Mouse (Mus musculus) mature B cell (primary cell): ENCODE measurements around the gene Col18a1.
"Not testable (repeated sequence)": the region's sequence is repeated elsewhere in the genome, so short reads cannot be mapped to it uniquely, and the experiment has no call there.

ENCODE experiments used
- in situ Hi-C: fragments of 300-500 bp; cut with MboI; formaldehyde crosslinking; loops from 2 replicates; pipeline ENCODE4 v1.14.3; 2019

The Col18a1 gene

GRCm38 (mm10) chr10:77135274-77135829 lies 31.0 kb downstream of the Col18a1 start:
- in situ Hi-C loops = no loop called here

GRCm38 (mm10) chr10:77134807-77135152 lies 31.6 kb downstream of the Col18a1 start:
- in situ Hi-C loops = not testable (repeated sequence)

- in situ Hi-C loops = no loop called here
Measured at GRCm38 (mm10) chr10:77133951-77134806, 32.2 kb downstream of the Col18a1 start.

DNA sequence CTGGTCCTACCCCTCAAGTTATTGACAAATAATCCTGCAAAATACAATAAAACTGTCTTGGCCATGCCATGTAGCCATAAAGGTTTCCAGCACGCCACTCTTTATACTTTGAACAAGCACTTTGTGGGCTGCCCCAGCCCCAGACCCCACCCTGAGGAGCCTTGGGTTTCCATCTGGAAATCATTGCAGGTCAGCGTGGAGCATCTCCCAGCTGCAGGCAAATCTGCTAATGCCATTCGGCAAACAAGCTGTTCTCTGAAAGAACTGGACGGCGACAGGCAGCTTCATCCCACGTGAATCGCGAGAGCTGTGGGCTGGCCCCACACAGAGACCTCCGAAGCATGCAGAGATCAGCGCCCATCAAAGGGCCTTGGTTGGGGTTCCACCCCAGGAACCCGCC lies 34.2 kb downstream of the Col18a1 start:
- in situ Hi-C loops = no loop called here

GRCm38 (mm10) chr10:77131536-77131935 lies 34.8 kb downstream of the Col18a1 start:
- in situ Hi-C loops = no loop called here

GRCm38 (mm10) chr10:77130561-77131240 lies 35.6 kb downstream of the Col18a1 start:
- in situ Hi-C loops = no loop called here

DNA sequence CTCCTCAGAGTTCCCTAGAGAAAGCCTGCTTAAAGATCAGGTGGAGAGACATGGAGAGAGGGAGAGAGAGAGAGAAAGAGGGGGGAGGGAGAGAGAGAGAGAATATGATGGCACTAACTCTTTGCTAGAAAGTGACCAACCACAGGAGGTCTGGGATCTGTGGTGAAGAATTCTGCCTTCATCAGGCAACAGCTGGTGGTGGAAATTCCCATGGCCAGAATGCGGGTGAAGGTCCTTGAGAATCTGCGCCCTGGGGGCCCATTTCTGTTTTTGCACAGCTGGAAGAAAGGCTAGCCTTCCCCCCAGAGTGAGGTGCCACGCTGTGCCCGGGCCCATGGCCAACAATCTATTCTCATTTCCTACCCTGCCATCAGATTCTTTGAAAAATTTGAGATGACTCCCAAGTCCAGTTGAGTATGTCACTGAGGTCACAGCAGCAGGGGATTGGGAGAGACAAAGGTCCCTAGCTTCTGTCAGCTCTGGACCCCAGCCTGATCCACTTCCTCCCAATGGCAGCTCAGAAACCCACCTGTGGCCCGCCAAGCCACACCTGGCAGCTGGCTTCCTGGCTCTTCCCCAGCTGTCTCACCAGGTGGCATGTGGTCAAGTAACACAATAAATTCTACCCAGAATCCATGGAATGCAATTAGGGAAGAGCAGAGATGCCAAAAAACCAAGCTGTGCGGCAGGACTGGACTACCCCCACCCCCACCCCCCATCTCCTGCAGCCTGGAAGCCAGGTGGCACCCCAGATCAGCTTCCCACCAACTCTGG lies 36.5 kb downstream of the Col18a1 start:
- in situ Hi-C loops = no loop called here

GRCm38 (mm10) chr10:77127926-77128325 lies 38.4 kb downstream of the Col18a1 start:
- in situ Hi-C loops = no loop called here

DNA sequence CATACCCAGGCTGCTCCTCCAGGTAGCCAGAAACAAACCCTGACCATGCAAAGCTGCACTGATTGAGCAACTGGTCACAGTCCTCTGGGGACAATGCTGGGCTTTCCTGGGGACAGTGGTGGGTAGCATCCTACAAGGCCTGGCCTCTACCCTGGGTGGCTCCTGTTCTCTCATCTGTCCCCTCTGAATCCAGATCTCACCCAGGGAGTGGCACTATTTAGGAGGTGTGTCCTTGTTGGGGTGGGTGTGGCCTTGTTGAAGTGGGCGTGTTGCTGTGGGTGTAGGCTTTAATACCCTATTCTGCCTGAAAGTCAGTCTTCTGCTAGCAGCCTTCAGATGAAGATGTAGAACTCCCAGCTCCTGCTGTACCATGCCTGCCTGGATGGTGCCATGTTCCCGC lies 39.8 kb downstream of the Col18a1 start:
- in situ Hi-C loops = no loop called here

- in situ Hi-C loops = no loop called here
Measured at GRCm38 (mm10) chr10:77125078-77125731, 41.1 kb downstream of the Col18a1 start.

DNA sequence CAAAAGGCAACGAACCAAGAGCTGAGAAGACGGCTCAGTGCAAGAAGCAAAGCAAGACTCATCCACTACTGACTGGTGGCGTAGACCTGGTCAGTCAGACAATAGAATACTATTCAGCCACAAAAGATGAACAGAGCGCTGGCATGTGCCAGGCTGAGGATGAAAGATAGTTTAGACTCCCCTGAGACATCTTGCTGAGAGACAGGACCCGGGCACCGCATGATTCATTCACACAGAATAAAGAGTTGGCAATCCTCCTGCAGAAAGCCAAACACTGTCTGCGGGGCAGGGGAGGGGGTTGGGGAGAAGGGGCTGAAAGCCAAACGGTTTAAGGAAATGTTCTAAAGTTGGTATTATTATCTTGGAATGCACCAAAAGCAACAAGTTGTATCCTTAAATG lies 42.4 kb downstream of the Col18a1 start:
- in situ Hi-C loops = no loop called here

GRCm38 (mm10) chr10:77121287-77122022 lies 44.9 kb downstream of the Col18a1 start:
- in situ Hi-C loops = no loop called here

DNA sequence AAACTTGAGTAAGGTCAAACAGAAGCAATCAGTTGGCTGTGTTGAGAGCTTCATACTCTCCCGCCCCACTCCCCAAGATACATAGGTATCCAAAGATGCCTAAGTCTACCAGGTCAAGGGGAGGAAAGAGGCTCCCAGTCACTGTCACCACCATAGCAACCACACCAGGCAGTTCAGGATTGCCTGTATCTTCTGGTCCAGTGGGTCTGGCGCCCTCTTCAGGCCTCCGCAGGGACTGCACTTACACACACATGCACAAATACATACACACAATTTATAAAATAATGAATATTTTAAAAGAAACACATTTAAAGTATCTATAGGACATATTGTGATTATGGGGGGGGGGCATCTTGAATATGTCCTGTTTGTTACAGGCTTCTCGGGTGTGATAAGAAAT lies 45.8 kb downstream of the Col18a1 start:
- in situ Hi-C loops = no loop called here

DNA sequence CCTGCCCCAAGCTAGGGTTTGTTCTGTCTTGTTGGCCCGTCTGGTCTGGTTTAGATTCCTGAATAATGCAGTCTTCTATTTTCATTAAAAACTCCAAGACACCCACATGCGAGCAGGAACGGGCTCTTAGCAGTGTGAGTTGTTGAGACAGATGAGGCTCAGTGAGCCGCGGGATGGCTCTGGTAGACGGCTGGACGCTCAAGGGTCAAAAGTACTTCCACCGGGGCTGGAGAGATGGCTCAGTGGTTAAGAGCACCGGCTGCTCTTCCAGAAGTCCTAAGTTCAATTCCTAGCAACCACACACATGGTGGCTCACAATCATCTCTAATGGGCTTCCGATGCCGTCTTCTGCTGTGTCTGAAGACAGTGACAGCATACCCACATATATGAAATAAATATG lies 46.9 kb downstream of the Col18a1 start:
- in situ Hi-C loops = no loop called here

- in situ Hi-C loops = no loop called here
Measured at GRCm38 (mm10) chr10:77118361-77118760, 48.0 kb downstream of the Col18a1 start.

DNA sequence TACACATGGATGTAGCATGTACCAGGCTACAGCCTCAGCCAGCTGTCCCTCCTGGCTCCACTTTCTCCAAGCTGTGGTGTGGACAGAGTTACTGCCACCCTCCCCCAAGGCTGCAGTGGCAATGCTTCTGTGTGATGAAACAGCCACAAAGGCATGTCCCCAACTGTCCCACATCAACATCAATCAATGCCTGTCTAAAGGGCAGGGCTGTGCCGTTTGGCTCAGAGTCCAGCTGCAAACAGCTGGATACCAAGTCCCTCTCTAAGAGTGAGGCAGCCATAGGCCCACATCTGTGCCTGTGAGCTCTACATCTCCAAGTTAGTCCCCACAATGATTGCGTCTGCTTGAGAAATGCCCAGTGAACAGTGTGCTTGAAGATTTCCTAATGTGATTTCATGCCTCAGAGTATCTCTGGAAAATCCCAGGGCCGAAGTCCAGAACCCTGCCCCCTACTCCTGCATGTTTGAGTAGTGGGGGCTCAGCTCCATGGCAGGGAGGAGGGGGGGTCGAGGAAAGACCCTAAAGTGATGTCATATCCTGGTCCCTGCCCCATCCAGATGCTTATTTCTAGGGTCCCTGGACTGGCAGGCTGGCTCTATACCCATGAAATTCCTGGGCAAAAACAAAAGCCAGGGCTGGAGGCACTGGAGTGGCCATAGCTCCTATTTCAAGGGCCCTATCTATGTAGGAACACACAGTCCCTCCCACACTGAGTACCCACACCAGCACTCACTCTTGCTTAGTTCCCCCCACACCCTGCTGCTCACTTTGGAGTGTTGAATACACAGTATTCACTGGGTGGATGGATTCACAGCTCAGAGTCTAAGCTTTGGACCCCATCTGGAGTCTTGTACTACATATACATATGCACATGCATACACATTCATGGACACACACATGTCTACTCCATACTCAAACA lies 49.6 kb downstream of the Col18a1 start:
- in situ Hi-C loops = no loop called here

- in situ Hi-C loops = no loop called here
Measured at GRCm38 (mm10) chr10:77113489-77114240, 52.7 kb downstream of the Col18a1 start.

- in situ Hi-C loops = no loop called here
Measured at GRCm38 (mm10) chr10:77111550-77112249, 54.6 kb downstream of the Col18a1 start.

- in situ Hi-C loops = no loop called here
Measured at GRCm38 (mm10) chr10:77110843-77111242, 55.5 kb downstream of the Col18a1 start.
